Comparison of ENCODE assay signal across 9 mouse cellular contexts in genomic region chr10:81025639-81026275, GRCm38 (mm10). TPM values are rescaled to one million over a fixed set of nuclear protein-coding genes. Genes with fewer than 3 reads are reported as not detected.
DNase-seq lines count a peak whose midpoint lies in the region; ATAC-seq and TF ChIP-seq lines count a peak whose summit lies in the region.
"Had no signal": no experiment of that assay in that cellular context is flagged by ENCODE, and none has a peak within 500 bp of the region (broad histone marks: within the 10 kb centered on the region; RNA-seq: fewer than 3 reads in every experiment).

Diras1 (minus strand) TSS chr10:81025662.

- H3K9ac ChIP-seq in lung, postnatal 0 days (replicated peaks; ENCODE audit: low read depth) = no peak within 1 kb of the TSS
- no peak within 1 kb of the TSS for H3K9ac ChIP-seq in stomach, embryonic 15.5 days

- no peaks in the 10 kb centered on the region for H3K4me1 ChIP-seq in lung, postnatal 0 days (ENCODE audit: insufficient read depth, low read depth, low read length)
- H3K4me1 ChIP-seq in lung, adult 2 months (ENCODE audit: control insufficient read depth, insufficient read depth, low read length) = no peaks in the 10 kb centered on the region
- 0 out of 2 replicates have a peak, but pooled peaks cover 5% of the 10 kb centered on the region for H3K4me1 ChIP-seq in stomach, embryonic 15.5 days

- H3K36me3 ChIP-seq in lung, postnatal 0 days (ENCODE audit: insufficient read depth, low read length) = 0 out of 2 replicates have a peak, but pooled peaks cover 8% of the 10 kb centered on the region
- H3K36me3 ChIP-seq in stomach, embryonic 15.5 days = no peaks in the 10 kb centered on the region

- no peaks in the 10 kb centered on the region for H3K9me3 ChIP-seq in lung, postnatal 0 days (ENCODE audit: low read length)
- H3K9me3 ChIP-seq in stomach, embryonic 15.5 days = no peaks in the 10 kb centered on the region

- no peak for TF ChIP-seq CTCF in lung, postnatal 0 days (IDR thresholded peaks at IDR 0.05)
- TF ChIP-seq CTCF in lung, adult 2 months (IDR thresholded peaks at IDR 0.05; ENCODE audit: insufficient read depth, low read length) = no peak

- peaks cover 3% of the 10 kb centered on the region; the same call in 1 of the 2 replicates for H3K27me3 ChIP-seq in lung, postnatal 0 days (replicated peaks; ENCODE audit: insufficient read depth, low read length)
- H3K27me3 ChIP-seq in stomach, embryonic 15.5 days (replicated peaks) = peaks cover 42% of the 10 kb centered on the region

- 43% methylated on average over 12 of the region's 12 CpGs for WGBS in lung, postnatal 0 days
- WGBS in lung, adult 2 months = 44% methylated on average over 12 of the region's 12 CpGs
- 43% methylated on average over 12 of the region's 12 CpGs for WGBS in stomach, embryonic 15.5 days

- intact Hi-C loops in left cerebral cortex, postnatal 4 days (cut with DNase I) = no loop called here

- peak; percentile 58 for DNase-seq in cerebellum, adult 9-11 months
- no peak for DNase-seq in cerebellum, postnatal 10 days
- no peak for DNase-seq in lung, postnatal 0 days (ENCODE audit: low spot score)
- DNase-seq in lung, adult 2 months = no peak
- DNase-seq in left cerebral cortex, postnatal 4 days = no peak
- no peak for DNase-seq in testis, postnatal 10 days (ENCODE audit: low spot score)
- no peak for DNase-seq in embryo, embryonic 10.5 days (ENCODE audit: low spot score)
- DNase-seq: kidney, adult 18-20 months had no signal

- TF ChIP-seq POLR2A in lung, adult 2 months (IDR thresholded peaks at IDR 0.05; ENCODE audit: borderline replicate concordance, extremely low read depth, low read depth, low read length) = no peak

- no peak within 1 kb of the TSS for H3K27ac ChIP-seq in lung, postnatal 0 days (ENCODE audit: low read length)
- no peak within 1 kb of the TSS for H3K27ac ChIP-seq in stomach, embryonic 15.5 days

- no peak within 1 kb of the TSS for H3K4me3 ChIP-seq in lung, postnatal 0 days (ENCODE audit: low read depth, low read length)
- H3K4me3 ChIP-seq in lung, adult 2 months (replicated peaks; ENCODE audit: extremely low read depth, low read depth, low read length) = no peak within 1 kb of the TSS
- peak within 1 kb of the TSS; percentile 28 for H3K4me3 ChIP-seq in stomach, embryonic 15.5 days (replicated peaks)

- no peak for TF ChIP-seq EP300 in lung, postnatal 0 days (IDR thresholded peaks at IDR 0.05)

- ATAC-seq in lung, postnatal 0 days = no peak
- ATAC-seq in stomach, embryonic 15.5 days (ENCODE audit: insufficient read depth, low FRiP score, low read depth) = no peak

- H3K4me2 ChIP-seq in lung, postnatal 0 days (replicated peaks; ENCODE audit: low read depth, low read length) = peak within 1 kb of the TSS; percentile 42; the same call in 1 of the 2 replicates
- H3K4me2 ChIP-seq in stomach, embryonic 15.5 days = peak within 1 kb of the TSS; percentile 54

RNA-seq across cellular contexts. Expression of gene Diras1, which starts in this region (rescaled TPM):
- polyA plus RNA-seq in lung, postnatal 0 days (2015; fragmentation: Nextera tagmentation; extraction: Ambion mirVana) = not detected in 2 replicates
- 0.03 TPM in 1 of 2 replicates, not detected in the other for polyA plus RNA-seq in lung, adult 2 months (2012; rRNA removed)
- total RNA-seq in left cerebral cortex, postnatal 4 days (2021) = 100 to 1,000 TPM; 104 to 111 TPM
- polyA plus RNA-seq in stomach, embryonic 15.5 days (2015; fragmentation: Nextera tagmentation; extraction: Ambion mirVana) = 0.73 and 1.1 TPM in 2 replicates
